Mouse (Mus musculus) erythroblast, embryonic 14.5 days (primary cell): Measurements from ENCODE around the gene Gm21969. TPM values are rescaled to one million over a fixed set of nuclear protein-coding genes. Genes with fewer than 3 reads are reported as not detected.
A peak's percentile ranks its signal among the peaks of the same experiment; 100 is the strongest.

Source experiments
- H3K27me3 ChIP-seq: 2 replicates; pipeline ENCODE4 v1.6.1; 2012; ENCODE audit warnings: inconsistent platforms; ENCODE audit not compliant: control insufficient read depth
- H3K36me3 ChIP-seq: 2 replicates; pipeline ENCODE4 v1.6.1; 2012; ENCODE audit warnings: mild to moderate bottlenecking, inconsistent platforms; ENCODE audit not compliant: control insufficient read depth
- H3K4me1 ChIP-seq: 2 replicates; pipeline ENCODE4 v1.6.1; 2012; ENCODE audit warnings: inconsistent platforms; ENCODE audit not compliant: control insufficient read depth
- H3K4me3 ChIP-seq: replicated peaks from 2 replicates; pipeline ENCODE3; 2012; ENCODE audit warnings: moderate library complexity, mild to moderate bottlenecking, inconsistent platforms
- H3K9me3 ChIP-seq: 2 replicates; pipeline ENCODE4 v1.6.1; 2012; ENCODE audit warnings: low read length, inconsistent platforms, mixed read lengths; ENCODE audit not compliant: control insufficient read depth
- GATA1 ChIP-seq: IDR thresholded peaks from 2 replicates; pipeline ENCODE4 v1.6.1; 2012; ENCODE audit warnings: low read length, inconsistent platforms, mixed read lengths
- TAL1 ChIP-seq: IDR thresholded peaks from 3 replicates; pipeline ENCODE4 v1.6.1; 2012; ENCODE audit warnings: low read length, inconsistent platforms, mixed read lengths
- polyA plus RNA-seq: library from polyadenylated mRNA; stranded (reverse); fragments of >175 nt; gene quantifications from 2 replicates; pipeline ENCODE4 v1.2.3, GENCODE M21; 2012

Gm21969 gene
- 0.01 and 0.14 TPM in 2 replicates for polyA plus RNA-seq

DNA sequence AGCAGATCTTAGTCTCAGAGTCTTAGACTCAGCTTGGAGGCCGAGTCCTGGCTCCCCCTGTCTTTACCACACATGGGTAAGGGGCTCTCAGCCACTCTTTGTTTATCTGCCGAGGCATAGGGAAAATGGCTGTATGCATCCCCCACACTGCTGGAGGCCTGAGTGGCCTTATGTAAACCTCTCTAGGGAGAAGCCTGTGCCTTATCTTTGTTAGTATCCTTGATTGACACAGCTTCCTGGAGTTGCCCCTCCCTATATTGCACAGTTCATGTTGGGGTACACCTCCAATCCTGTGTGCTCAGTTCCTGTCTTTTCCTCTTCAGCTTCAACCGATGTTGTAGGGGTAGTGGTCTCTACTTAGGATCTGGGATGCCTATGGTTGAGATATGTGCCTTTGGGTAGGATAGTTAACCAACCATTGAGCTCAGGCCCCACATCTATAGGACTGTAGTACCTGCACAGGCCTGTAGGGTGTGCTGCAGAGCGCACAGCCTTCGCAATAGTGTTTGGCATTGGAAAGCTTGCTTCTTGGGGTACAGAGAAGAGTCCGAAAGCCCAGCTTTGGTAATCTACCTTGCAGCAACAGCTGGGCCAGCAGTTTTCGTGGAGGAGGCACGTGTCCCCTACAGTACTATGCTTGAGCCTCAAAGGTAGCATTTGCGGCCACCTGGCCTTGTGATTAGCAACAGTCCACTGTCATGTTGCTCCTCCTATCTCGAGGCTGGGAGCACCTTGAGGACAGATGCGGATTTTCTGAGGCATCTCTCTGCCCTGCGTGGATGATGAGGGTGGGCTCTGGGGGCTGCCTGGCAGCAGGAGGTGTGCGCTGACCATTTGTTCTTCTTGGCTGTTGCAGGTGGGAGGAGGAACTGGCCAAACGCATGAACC, at the start of gene Gm21969:
Gene Gm21969, plus strand, starts transcription at position 830 of the 888 bp plus-strand sequence.
- no peak within 1 kb of the TSS for H3K4me3 ChIP-seq
- H3K36me3 ChIP-seq: peaks cover 3% of the 10 kb centered on the region; the same call in 1 of the 2 replicates
- H3K27me3 ChIP-seq: peaks cover 19% of the 10 kb centered on the region
- no peaks in the 10 kb centered on the region for H3K9me3 ChIP-seq
- peaks cover 5% of the 10 kb centered on the region for H3K4me1 ChIP-seq
- TF ChIP-seq GATA1 (no peak), TAL1 (no peak)

DNA sequence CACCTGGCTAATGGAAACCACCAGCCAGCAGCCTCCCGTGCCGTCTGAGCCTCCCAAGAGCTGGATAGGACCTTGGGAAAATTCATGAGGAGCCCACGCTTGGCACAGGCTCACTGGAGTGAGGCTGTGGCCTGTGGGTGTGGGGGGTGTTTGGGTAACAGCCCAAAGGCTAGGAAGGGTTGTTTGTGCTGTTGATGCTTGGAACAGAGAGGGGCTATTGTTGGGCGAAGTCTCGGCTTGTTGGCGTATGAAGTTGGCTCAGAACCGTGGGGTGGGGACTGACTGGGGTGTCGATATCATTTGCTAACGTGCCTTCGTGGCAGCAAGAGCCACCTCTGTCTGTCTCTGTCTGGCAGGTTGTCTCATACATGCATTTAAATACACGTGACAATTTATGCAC, 47.8 kb upstream of the Gm21969 start:
- TF ChIP-seq TAL1 (no peak), GATA1 (no peak)
- Histone ChIP-seq H3K9me3 (no peaks in the 10 kb centered on the region), H3K27me3 (no peaks in the 10 kb centered on the region), H3K36me3 (no peaks in the 10 kb centered on the region), H3K4me1 (no peaks in the 10 kb centered on the region), H3K4me3 (no peak overlapping the region)

DNA sequence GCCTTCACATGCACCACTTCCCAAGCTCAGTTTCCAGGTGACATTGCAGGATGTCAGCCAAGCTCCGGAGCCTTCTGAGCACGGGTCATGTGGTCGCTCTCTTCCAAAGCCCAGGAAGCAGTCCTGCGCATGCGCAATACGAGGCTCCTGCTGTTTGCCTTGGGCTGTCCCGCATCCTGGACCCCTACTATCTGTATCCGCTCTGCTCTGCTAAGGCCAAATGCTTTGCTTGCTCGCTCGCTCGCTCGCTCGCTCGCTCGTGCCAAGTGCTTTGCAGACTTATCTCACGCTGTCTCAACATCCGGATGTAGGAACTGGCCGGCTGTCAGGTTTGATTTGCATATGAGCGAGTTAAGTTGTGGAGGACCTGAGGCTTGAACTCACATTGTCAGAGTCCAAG, 47.0 kb upstream of the Gm21969 start:
- TF ChIP-seq GATA1 (no peak), TAL1 (no peak)
- Histone ChIP-seq H3K27me3 (no peaks in the 10 kb centered on the region), H3K4me1 (no peaks in the 10 kb centered on the region), H3K36me3 (no peaks in the 10 kb centered on the region), H3K9me3 (no peaks in the 10 kb centered on the region), H3K4me3 (no peak overlapping the region)

DNA sequence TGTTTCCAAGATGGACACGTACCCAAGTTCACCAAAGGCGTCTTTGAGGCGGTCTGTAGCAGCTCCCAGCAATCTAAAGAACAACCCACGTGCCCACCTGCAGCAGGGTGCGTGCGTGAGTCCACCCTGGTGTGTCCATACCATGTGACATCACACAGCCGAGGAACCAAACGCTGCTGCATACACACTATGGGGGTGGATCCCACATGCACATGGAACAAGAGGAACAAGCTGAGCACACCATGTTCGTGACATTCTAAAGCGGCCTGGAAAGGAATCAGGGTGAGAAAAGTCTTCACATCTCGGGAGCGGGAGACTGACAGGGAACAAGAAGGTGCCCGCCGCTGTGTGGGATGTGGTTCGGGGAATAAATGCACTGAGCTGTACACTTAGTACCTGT, 34.6 kb upstream of the Gm21969 start:
- Histone ChIP-seq H3K9me3 (no peaks in the 10 kb centered on the region), H3K4me1 (no peaks in the 10 kb centered on the region), H3K27me3 (peaks cover 15% of the 10 kb centered on the region), H3K36me3 (no peaks in the 10 kb centered on the region), H3K4me3 (no peak overlapping the region)
- no peak for TF ChIP-seq TAL1
- no peak for TF ChIP-seq GATA1

DNA sequence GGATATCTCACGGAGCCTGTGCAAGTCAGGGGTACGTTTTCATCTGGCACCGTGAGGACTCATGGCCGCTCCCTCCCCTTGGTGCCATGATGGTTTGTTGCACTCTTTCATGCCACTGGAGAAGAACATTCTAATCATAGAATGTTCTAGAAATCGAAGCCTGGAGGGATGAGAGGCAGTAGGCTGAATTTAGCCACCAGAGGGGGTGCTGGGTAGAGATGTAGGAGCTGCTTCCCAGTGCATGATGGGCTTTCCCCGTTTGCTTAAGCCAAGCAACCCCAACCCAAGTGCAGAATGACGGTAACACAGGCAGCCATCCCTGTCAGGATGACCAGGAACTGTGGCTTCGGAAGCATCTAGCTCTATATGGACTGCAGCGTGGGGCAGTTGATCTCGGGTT, 32.2 kb upstream of the Gm21969 start:
- TF ChIP-seq TAL1 (no peak), GATA1 (no peak)
- Histone ChIP-seq H3K9me3 (peaks cover 16% of the 10 kb centered on the region), H3K36me3 (no peaks in the 10 kb centered on the region), H3K4me3 (no peak overlapping the region), H3K4me1 (peaks cover 19% of the 10 kb centered on the region), H3K27me3 (peaks cover 39% of the 10 kb centered on the region)

DNA sequence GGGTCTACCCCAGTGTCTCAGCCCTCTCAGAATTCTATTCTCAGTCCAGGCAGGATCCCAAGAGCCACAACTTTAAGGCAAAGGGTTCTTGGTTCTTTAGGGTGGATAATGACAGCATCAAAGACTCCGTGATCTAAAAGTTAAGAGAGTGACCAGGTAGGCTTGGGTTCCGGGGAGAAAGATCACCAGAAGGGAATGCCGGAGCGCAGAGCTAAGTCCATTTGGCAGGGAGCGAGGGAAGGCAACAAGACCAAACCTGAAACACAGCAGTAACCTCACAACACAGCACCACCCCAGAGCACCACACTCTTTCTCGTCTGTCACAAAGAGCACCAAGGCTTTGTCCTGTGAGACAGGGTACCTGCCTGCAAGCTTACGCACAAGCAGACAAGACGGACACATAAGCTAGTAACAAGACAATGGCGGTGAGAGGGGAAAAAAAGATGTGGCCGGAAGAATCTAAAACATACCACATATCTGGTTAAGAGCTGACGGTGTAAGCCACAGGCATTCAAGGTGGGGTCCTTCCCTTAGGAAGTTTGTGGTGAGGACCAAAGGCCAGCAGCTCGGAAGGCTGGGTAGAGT, 30.0 kb upstream of the Gm21969 start:
- Histone ChIP-seq H3K27me3 (peaks cover 59% of the 10 kb centered on the region), H3K9me3 (peaks cover 16% of the 10 kb centered on the region), H3K36me3 (no peaks in the 10 kb centered on the region), H3K4me3 (no peak overlapping the region), H3K4me1 (peaks cover 19% of the 10 kb centered on the region)
- TF ChIP-seq GATA1: no peak
- no peak for TF ChIP-seq TAL1

DNA sequence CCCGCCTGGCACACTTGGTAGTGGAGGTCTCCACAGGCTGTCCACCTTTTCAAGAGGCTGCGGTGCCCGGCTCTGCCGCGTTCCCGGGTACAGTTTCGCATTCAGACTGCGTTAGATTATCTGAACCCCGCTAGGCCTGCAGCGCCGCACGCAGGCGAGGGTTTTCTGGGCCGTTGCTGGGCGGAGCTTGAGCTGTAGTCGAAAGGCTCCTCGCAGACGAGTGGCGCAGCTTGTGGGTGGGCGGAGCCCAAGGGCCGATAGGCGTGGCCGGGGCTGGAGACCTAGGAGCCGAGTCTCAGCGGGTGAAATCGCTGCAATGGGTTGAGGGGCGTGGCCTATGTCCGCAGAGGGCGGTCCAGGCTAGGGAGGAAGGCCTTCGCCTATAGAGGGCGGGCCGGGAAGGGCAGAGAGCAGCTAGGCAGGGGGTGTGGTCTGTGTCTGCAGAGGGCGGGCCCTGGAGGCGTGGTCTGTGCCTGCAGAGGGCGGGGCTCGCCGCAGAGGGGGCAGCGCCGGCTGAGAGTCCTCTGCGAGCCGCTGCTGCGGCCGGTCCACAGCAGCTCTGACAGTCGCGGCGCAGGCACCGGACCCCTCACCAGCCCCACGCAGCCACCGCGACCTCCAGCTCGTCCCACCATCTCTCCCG, 28.7 kb upstream of the Gm21969 start:
- peaks cover 68% of the 10 kb centered on the region for H3K27me3 ChIP-seq
- peaks cover 16% of the 10 kb centered on the region for H3K9me3 ChIP-seq
- TF ChIP-seq GATA1 (no peak), TAL1 (no peak)
- H3K4me3 ChIP-seq: peak overlapping the region; percentile 62
- peaks cover 19% of the 10 kb centered on the region for H3K4me1 ChIP-seq
- no peaks in the 10 kb centered on the region for H3K36me3 ChIP-seq

DNA sequence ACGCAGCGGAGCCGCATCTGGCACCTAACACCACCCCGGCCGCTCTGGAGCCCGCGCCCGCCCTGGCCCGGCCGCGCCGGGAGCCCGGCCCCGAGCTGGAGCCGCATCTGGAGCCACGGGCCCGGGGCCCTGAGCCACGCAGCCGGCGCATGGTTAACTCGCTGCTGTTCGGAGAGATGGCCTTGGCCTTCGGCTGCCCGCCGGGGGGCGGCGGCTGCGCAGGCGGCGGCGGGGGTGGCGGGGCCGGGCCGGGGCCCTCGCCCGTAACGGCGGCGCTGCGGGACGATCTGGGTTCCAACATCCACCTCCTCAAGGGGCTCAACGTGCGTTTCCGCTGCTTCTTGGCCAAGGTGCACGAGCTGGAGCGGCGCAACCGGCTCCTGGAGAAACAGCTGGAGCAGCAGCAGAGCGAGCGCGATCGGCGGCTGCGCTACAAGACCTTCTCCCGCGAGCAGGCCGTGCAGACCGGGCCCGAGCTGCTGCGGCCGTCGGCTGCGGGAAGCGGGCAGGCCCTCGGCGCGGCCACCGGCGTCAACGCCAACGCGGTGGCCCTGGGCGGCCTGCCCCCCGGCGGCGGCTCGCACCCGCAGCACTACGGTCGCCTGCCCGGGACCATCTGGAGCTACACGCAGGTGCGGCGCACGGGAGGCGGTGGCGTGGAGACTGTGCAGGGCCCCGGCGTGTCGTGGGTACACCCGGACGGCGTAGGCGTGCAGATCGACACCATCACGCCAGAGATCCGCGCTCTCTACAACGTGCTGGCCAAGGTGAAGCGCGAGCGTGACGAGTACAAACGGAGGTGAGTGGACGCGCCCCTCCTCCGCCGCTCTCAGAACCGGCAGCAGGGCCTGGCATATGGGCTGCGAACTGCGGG, 27.9 kb upstream of the Gm21969 start:
- TF ChIP-seq TAL1 (no peak), GATA1 (no peak)
- Histone ChIP-seq H3K9me3 (peaks cover 16% of the 10 kb centered on the region), H3K27me3 (peaks cover 72% of the 10 kb centered on the region), H3K4me1 (peaks cover 19% of the 10 kb centered on the region), H3K4me3 (peak overlapping the region; percentile 62), H3K36me3 (no peaks in the 10 kb centered on the region)
